Mouse (Mus musculus): ENCODE data around the gene Ush1g. TPM values are rescaled to one million over a fixed set of nuclear protein-coding genes. Genes with fewer than 3 reads are reported as not detected.

Ush1g gene
- not detected for polyA plus RNA-seq (2014; fragmentation: Illumina TruSeq; extraction: RNeasy Lipid Tissue Mini Kit (QIAGEN cat#74804); ENCODE audit: low read depth, low replicate concordance)

GRCm38 (mm10) chr11:115321906-115322693, at the start of gene Ush1g:
Gene Ush1g (minus strand): TSS chr11:115322041.

GRCm38 (mm10) chr11:115367395-115367944, 45.6 kb upstream of the Ush1g start, which contains the start of gene Hid1:
Gene Hid1 (minus strand): TSS chr11:115367756.

GRCm38 (mm10) chr11:115334531-115334930, 12.7 kb upstream of the Ush1g start, which contains the start of gene Otop3:
Gene Otop3 (plus strand): TSS chr11:115334731.

GRCm38 (mm10) chr11:115306863-115307262, 15.0 kb downstream of the Ush1g start, which contains the start of gene Otop2:
Gene Otop2 (plus strand): TSS chr11:115307163.

GRCm38 (mm10) chr11:115297214-115297826, 24.5 kb downstream of the Ush1g start, which contains the start of gene Fads6:
Gene Fads6 (minus strand): TSS chr11:115297663.

GRCm38 (mm10) chr11:115276780-115277603, 44.8 kb downstream of the Ush1g start, which contains the start of gene Fdxr:
Gene Fdxr (minus strand): TSS chr11:115277050.

GRCm38 (mm10) chr11:115267061-115267883, 54.6 kb downstream of the Ush1g start, which contains the start of gene Grin2c:
Gene Grin2c (minus strand): TSS chr11:115267243.

Other genes starting within 250 kb of the Ush1g start
- gene Rab37, start 230.6 kb downstream of the Ush1g start, polyA plus RNA-seq (2014; fragmentation: Illumina TruSeq; extraction: RNeasy Lipid Tissue Mini Kit (QIAGEN cat#74804); ENCODE audit: low read depth, low replicate concordance), result 2.7 TPM
- 1.5 TPM for gene Cd300lf, start 188.0 kb downstream of the Ush1g start, polyA plus RNA-seq (2014; fragmentation: Illumina TruSeq; extraction: RNeasy Lipid Tissue Mini Kit (QIAGEN cat#74804); ENCODE audit: low read depth, low replicate concordance)
- 29.7 TPM for gene Slc9a3r1, start 158.7 kb downstream of the Ush1g start, polyA plus RNA-seq (2014; fragmentation: Illumina TruSeq; extraction: RNeasy Lipid Tissue Mini Kit (QIAGEN cat#74804); ENCODE audit: low read depth, low replicate concordance)
- 0.50 TPM for gene Tmem104, start 134.6 kb downstream of the Ush1g start, polyA plus RNA-seq (2014; fragmentation: Illumina TruSeq; extraction: RNeasy Lipid Tissue Mini Kit (QIAGEN cat#74804); ENCODE audit: low read depth, low replicate concordance)
- 1.3 TPM for gene Nat9, start 134.2 kb downstream of the Ush1g start, polyA plus RNA-seq (2014; fragmentation: Illumina TruSeq; extraction: RNeasy Lipid Tissue Mini Kit (QIAGEN cat#74804); ENCODE audit: low read depth, low replicate concordance)
- gene Grin2c, start 54.8 kb downstream of the Ush1g start, polyA plus RNA-seq (2014; fragmentation: Illumina TruSeq; extraction: RNeasy Lipid Tissue Mini Kit (QIAGEN cat#74804); ENCODE audit: low read depth, low replicate concordance), result not detected
- 3.7 TPM for gene Fdxr, start 45.0 kb downstream of the Ush1g start, polyA plus RNA-seq (2014; fragmentation: Illumina TruSeq; extraction: RNeasy Lipid Tissue Mini Kit (QIAGEN cat#74804); ENCODE audit: low read depth, low replicate concordance)
- 0.47 TPM for gene Fads6, start 24.4 kb downstream of the Ush1g start, polyA plus RNA-seq (2014; fragmentation: Illumina TruSeq; extraction: RNeasy Lipid Tissue Mini Kit (QIAGEN cat#74804); ENCODE audit: low read depth, low replicate concordance)
- gene Otop2, start 14.9 kb downstream of the Ush1g start, polyA plus RNA-seq (2014; fragmentation: Illumina TruSeq; extraction: RNeasy Lipid Tissue Mini Kit (QIAGEN cat#74804); ENCODE audit: low read depth, low replicate concordance), result not detected
- not detected for gene Otop3, start 12.7 kb upstream of the Ush1g start, polyA plus RNA-seq (2014; fragmentation: Illumina TruSeq; extraction: RNeasy Lipid Tissue Mini Kit (QIAGEN cat#74804); ENCODE audit: low read depth, low replicate concordance)
- 19.6 TPM for gene Hid1, start 45.7 kb upstream of the Ush1g start, polyA plus RNA-seq (2014; fragmentation: Illumina TruSeq; extraction: RNeasy Lipid Tissue Mini Kit (QIAGEN cat#74804); ENCODE audit: low read depth, low replicate concordance)
- gene Cdr2l, start 59.9 kb upstream of the Ush1g start, polyA plus RNA-seq (2014; fragmentation: Illumina TruSeq; extraction: RNeasy Lipid Tissue Mini Kit (QIAGEN cat#74804); ENCODE audit: low read depth, low replicate concordance), result 0.54 TPM
- 12.8 TPM for gene Mrpl58, start 81.7 kb upstream of the Ush1g start, polyA plus RNA-seq (2014; fragmentation: Illumina TruSeq; extraction: RNeasy Lipid Tissue Mini Kit (QIAGEN cat#74804); ENCODE audit: low read depth, low replicate concordance)
- 608 TPM for gene Atp5h, start 97.9 kb upstream of the Ush1g start, polyA plus RNA-seq (2014; fragmentation: Illumina TruSeq; extraction: RNeasy Lipid Tissue Mini Kit (QIAGEN cat#74804); ENCODE audit: low read depth, low replicate concordance)
- 14.4 TPM for gene Kctd2, start 98.1 kb upstream of the Ush1g start, polyA plus RNA-seq (2014; fragmentation: Illumina TruSeq; extraction: RNeasy Lipid Tissue Mini Kit (QIAGEN cat#74804); ENCODE audit: low read depth, low replicate concordance)
- not detected for gene Trim80, start 118.5 kb upstream of the Ush1g start, polyA plus RNA-seq (2014; fragmentation: Illumina TruSeq; extraction: RNeasy Lipid Tissue Mini Kit (QIAGEN cat#74804); ENCODE audit: low read depth, low replicate concordance)
- gene Slc16a5, start 140.4 kb upstream of the Ush1g start, polyA plus RNA-seq (2014; fragmentation: Illumina TruSeq; extraction: RNeasy Lipid Tissue Mini Kit (QIAGEN cat#74804); ENCODE audit: low read depth, low replicate concordance), result 20.9 TPM
- gene Armc7, start 153.6 kb upstream of the Ush1g start, polyA plus RNA-seq (2014; fragmentation: Illumina TruSeq; extraction: RNeasy Lipid Tissue Mini Kit (QIAGEN cat#74804); ENCODE audit: low read depth, low replicate concordance), result 1.3 TPM
- gene Nt5c, start 169.8 kb upstream of the Ush1g start, polyA plus RNA-seq (2014; fragmentation: Illumina TruSeq; extraction: RNeasy Lipid Tissue Mini Kit (QIAGEN cat#74804); ENCODE audit: low read depth, low replicate concordance), result 6.7 TPM
- 69.5 TPM for gene Jpt1, start 192.3 kb upstream of the Ush1g start, polyA plus RNA-seq (2014; fragmentation: Illumina TruSeq; extraction: RNeasy Lipid Tissue Mini Kit (QIAGEN cat#74804); ENCODE audit: low read depth, low replicate concordance)
- 1,343 TPM for gene Sumo2, start 214.2 kb upstream of the Ush1g start, polyA plus RNA-seq (2014; fragmentation: Illumina TruSeq; extraction: RNeasy Lipid Tissue Mini Kit (QIAGEN cat#74804); ENCODE audit: low read depth, low replicate concordance)
- gene Nup85, start 242.4 kb upstream of the Ush1g start, polyA plus RNA-seq (2014; fragmentation: Illumina TruSeq; extraction: RNeasy Lipid Tissue Mini Kit (QIAGEN cat#74804); ENCODE audit: low read depth, low replicate concordance), result 33.1 TPM

Data from sigmoid colon, adult 10 weeks (tissue).